Mouse (Mus musculus) cerebellum, adult 9-10 months (tissue): ENCODE data around the gene St6galnac6.

Source experiments
- DNase-seq: peaks from one replicate; pipeline ENCODE4 v3.0.0; 2022

Gene St6galnac6

DNA sequence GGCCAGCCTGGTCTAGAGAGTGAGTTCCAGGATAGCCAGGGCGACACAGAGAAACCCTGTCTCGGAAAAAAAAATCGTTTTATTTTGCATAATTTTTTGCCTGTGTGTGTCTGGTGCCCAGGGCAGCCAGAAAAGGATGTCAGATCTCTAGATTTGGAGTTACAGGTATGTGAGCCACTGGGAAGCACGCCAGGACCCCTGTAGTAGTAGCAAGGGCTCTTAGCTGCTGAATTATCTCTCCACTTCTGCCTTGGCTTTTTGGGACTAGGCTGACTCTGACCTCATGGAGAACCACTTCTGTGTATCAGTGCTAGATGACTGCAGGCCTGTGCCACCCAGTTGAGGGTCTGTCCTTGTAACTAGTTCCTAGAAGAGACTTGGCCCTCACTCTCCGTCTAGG lies 42.3 kb downstream of the St6galnac6 start:
- DNase-seq = no peak

GRCm38 (mm10) chr2:32642813-32643212 lies 43.3 kb downstream of the St6galnac6 start:
- no peak for DNase-seq

- no peak for DNase-seq
Observed at GRCm38 (mm10) chr2:32644083-32644482, 44.6 kb downstream of the St6galnac6 start.

GRCm38 (mm10) chr2:32644799-32645475 lies 45.4 kb downstream of the St6galnac6 start:
- DNase-seq = no peak

DNA sequence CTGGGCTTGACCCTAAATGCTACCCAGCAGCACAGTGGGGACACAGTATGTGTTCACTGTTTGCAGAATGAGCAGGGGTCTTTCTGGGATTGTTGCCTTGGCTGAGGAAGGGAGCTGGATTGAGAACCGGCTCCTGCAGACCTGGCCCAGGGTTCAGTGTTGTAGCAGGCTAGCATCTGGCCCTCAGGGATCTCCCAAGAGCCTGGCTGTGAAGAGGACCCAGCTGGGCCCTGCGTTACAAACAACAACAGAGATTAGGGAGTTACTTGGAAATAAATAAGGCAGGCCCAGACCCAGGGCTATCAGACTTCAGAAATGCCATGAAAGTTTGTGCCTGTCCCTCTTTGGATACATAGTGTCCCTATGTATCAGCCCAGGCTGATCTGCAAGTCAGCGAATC lies 46.1 kb downstream of the St6galnac6 start:
- DNase-seq = no peak

GRCm38 (mm10) chr2:32646379-32647056 lies 47.0 kb downstream of the St6galnac6 start, which contains the start of gene Eng:
TSS of gene Eng (plus strand) at chr2:32646595.
- no peak for DNase-seq

GRCm38 (mm10) chr2:32647366-32647765 lies 47.9 kb downstream of the St6galnac6 start:
- no peak for DNase-seq

- no peak for DNase-seq
Observed at GRCm38 (mm10) chr2:32653764-32654163, 54.3 kb downstream of the St6galnac6 start.

DNA sequence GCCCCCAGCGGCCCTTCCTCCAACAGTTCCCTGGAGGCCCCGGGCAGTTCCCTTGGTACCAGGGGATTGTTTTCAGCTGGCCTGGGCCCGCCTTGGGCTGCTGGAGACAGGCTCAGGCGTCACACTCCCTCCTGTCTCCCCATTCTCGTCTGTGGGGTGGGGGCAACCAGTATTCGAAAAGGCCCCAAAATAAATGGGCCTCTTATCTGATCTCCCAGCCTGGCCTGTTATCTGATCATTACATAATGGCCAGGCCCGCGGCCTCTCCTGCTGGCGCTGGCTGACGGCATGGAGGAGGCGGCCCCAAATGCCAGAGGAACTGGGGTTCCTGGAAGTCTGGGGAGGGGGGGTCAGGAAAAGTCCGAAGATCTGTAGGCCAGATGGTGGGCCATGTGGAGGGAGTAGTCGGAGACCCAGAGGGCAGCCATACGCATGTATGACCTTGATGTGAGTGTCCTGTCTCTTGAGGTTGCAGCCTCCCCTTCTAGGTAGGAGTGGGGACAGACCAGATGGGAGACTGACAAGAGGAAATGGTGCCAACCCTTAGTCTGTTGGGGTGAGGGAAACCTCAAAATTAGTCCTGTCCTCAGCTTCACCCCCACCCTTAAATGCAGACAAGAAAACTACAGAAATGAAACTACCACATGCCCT lies 55.4 kb downstream of the St6galnac6 start:
- DNase-seq = no peak

GRCm38 (mm10) chr2:32655394-32655744 lies 55.9 kb downstream of the St6galnac6 start:
- no peak for DNase-seq

- no peak for DNase-seq
Observed at GRCm38 (mm10) chr2:32655826-32656225, 56.3 kb downstream of the St6galnac6 start.

DNA sequence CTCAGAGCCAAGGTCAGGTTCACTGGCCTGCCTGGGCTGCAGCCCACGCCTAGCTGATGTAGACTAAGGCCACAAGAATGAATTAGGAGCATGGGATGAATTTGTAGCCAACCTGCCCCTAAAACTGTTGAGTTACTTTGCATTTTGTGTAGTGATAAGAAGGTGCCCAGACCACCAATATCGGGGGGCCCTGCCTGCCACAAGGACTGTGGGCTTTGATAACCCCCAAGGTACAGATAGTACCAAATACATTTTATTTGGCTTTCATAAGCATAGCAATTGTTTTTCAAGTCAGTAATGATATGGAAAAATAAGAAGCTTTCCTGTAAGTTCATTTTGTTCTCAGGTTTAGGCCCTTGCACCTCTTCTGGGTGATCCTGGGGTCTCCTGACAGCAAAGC lies 59.4 kb downstream of the St6galnac6 start:
- DNase-seq = no peak

DNA sequence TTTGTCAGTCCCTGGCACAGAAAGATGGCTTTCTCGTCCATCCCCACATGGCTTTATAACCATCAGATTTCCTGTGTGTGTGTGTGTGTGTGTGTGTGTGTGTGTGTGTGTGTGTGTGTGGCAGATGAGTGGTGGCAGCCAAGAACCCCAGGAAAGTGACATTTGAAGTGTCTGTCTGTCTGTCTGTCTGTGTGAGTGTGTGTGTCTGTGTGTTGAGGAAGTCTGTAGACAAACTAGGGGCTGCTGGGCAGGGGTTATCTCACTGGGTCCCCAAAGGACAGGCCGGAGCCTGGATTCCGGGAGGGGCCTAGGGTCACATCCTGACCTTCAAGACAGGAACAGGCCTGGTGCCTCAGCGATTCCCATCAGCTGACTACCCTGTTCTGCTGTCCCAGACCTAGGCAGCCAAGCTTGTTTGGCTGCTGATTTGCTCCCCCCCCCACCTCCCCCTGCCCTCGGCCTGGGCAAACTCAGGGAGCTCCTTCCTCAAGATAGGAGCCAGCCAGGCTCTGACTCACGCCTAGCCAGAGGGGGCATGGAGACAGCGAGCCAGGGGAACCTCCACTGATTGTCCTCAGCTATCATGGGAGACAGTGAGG lies 62.1 kb downstream of the St6galnac6 start:
- DNase-seq = no peak

DNA sequence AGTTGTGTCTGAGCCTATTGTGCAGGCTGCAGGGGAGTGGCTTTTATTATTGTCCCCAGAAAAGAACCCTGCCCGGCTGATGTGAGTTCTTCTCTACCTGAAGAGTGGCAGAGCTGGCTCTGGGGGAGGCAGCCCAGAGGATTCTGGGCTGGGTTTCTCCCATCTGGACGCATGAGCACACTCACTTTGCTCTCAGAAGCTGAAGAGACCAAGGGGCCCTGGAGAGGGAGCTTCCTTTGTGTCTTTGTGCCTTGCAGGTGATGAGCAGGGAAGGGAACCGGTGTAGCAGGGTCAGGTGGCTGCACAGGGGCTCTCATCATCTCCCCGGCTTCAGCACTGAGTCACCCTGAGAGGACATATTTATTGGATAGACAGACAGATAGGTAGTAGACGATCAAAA lies 62.8 kb downstream of the St6galnac6 start:
- no peak for DNase-seq

- no peak for DNase-seq
Observed at GRCm38 (mm10) chr2:32665345-32665744, 65.8 kb downstream of the St6galnac6 start.

- DNase-seq = no peak
Observed at GRCm38 (mm10) chr2:32665853-32666252, 66.3 kb downstream of the St6galnac6 start.

GRCm38 (mm10) chr2:32667775-32668174 lies 68.3 kb downstream of the St6galnac6 start:
- DNase-seq = no peak

GRCm38 (mm10) chr2:32668176-32668575 lies 68.7 kb downstream of the St6galnac6 start:
- no peak for DNase-seq

- no peak for DNase-seq
Observed at GRCm38 (mm10) chr2:32669876-32670275, 70.4 kb downstream of the St6galnac6 start.
